Mouse (Mus musculus) forebrain, embryonic 10.5 days (tissue): ENCODE measurements at regions not wholly inside any gene's neighbourhood (a gene's known extent, or its start where the extent isn't known, plus 50 kb on each side); places are given as distances from the start of the nearest gene placed in this dataset.
A peak's percentile ranks its signal among the peaks of the same experiment; 100 is the strongest.

ENCODE experiments used
- DNase-seq: peaks from one replicate; pipeline ENCODE4 v3.0.0-alpha.2; 2017; ENCODE audit warnings: low spot score; ENCODE audit errors: extremely low spot score
- H3K27ac ChIP-seq: fragments of 300-500 bp; sonication (generic); 2 replicates; pipeline ENCODE4 v1.5.1; 2016; ENCODE audit warnings: mild to moderate bottlenecking
- H3K27me3 ChIP-seq: fragments of 300-500 bp; sonication (generic); 2 replicates; pipeline ENCODE4 v1.6.1; 2016; ENCODE audit warnings: mild to moderate bottlenecking; ENCODE audit not compliant: poor library complexity, severe bottlenecking
- H3K36me3 ChIP-seq: fragments of 300-500 bp; sonication (generic); replicated peaks from 2 replicates; pipeline ENCODE4 v1.6.1; 2016; ENCODE audit warnings: mild to moderate bottlenecking, moderate library complexity
- H3K4me1 ChIP-seq: fragments of 300-500 bp; sonication (generic); 2 replicates; pipeline ENCODE4 v1.6.1; 2016
- H3K4me3 ChIP-seq: fragments of 300-500 bp; sonication (generic); 2 replicates; pipeline ENCODE4 v1.5.1; 2016; ENCODE audit warnings: mild to moderate bottlenecking, moderate library complexity
- H3K9me3 ChIP-seq: fragments of 300-500 bp; sonication (generic); 2 replicates; pipeline ENCODE4 v1.6.1; 2016; ENCODE audit warnings: mild to moderate bottlenecking, moderate library complexity
- WGBS: fragments of 180-500 bp; shearing (Covaris S2); methylation state at CpG from one replicate; pipeline ENCODE4 v1.1.7; 2016; 5-methylcytosine and 5-hydroxymethylcytosine counted together

GRCm38 (mm10) chr5:99845565-99846255, 60.3 kb upstream of the Vamp9 start:
- H3K9me3 ChIP-seq = no peaks in the 10 kb centered on the region
- H3K27ac ChIP-seq = peak overlapping the region; percentile 63; the same call in 1 of the 2 replicates
- no peak for DNase-seq
- WGBS = 82% methylated on average over 11 of the region's 11 CpGs
- no peaks in the 10 kb centered on the region for H3K36me3 ChIP-seq
- H3K4me3 ChIP-seq = no peak overlapping the region
- H3K4me1 ChIP-seq = peaks cover 8% of the 10 kb centered on the region
- no peaks in the 10 kb centered on the region for H3K27me3 ChIP-seq

DNA sequence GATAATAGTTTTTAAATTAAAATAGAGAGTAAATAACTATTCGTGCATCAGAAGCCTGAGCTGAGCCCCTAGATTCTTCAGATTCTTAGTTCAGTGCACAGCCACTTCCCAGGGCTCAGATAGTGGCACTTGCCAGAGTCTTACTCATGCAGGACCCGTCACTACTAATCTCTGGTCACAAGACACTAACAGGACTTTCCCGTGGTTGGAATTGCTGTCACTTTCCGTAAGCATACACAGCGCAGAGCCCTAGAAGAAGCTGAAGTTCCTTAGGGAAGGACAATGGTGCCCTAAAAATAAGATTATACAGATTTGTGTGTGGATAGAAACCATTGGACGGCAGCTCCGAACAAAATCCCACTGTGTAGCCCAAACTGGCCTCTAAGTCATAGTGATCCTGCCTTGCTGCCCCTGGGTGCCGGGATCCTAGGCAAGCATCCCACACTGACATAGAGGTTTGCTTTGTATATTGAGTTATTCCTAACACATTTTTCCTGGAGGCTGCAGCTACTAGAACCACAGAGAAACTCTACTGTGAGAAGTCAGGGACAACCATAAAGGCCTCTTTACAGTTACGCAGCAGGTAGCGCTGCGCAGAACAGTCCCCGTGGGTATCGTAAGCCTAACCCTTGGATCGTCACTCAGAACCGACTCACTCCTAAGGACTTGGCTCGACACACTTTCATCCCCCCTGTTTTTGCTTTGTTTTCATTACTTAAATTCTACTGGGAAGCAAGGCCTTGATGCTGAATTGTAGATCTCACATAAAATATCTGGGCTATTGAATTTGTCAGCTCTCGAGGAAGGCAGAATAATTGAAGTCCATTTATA, 57.7 kb upstream of the Vamp9 start:
- H3K36me3 ChIP-seq = no peaks in the 10 kb centered on the region
- DNase-seq = no peak
- 91% methylated on average over 17 of the region's 17 CpGs for WGBS
- H3K27me3 ChIP-seq = no peaks in the 10 kb centered on the region
- peaks cover 8% of the 10 kb centered on the region for H3K4me1 ChIP-seq
- H3K9me3 ChIP-seq = no peaks in the 10 kb centered on the region
- H3K27ac ChIP-seq = no peak overlapping the region
- H3K4me3 ChIP-seq = no peak overlapping the region

DNA sequence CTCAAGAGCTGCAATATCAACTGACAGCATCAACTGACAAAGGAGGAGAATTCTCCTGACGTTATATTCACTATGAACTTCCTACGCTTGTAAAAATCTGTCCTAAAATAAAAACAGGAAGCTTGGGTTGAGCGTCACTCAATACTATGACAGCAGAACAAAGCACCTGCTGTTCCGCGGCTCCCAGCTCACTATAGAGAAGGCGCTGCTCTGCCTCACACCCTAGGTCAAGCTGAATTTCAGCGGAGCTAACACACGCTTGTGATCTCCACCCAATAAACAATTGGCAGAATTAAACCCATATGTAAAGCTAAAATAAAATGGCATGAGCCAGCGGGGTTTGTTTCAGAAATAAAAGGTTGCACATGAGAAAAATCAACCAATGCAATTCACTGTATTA, 57.1 kb upstream of the Vamp9 start:
- no peaks in the 10 kb centered on the region for H3K36me3 ChIP-seq
- no peak for DNase-seq
- H3K27ac ChIP-seq = no peak overlapping the region
- no peak overlapping the region for H3K4me3 ChIP-seq
- no peaks in the 10 kb centered on the region for H3K9me3 ChIP-seq
- WGBS = 77% methylated on average over 9 of the region's 9 CpGs
- no peaks in the 10 kb centered on the region for H3K27me3 ChIP-seq
- H3K4me1 ChIP-seq = peaks cover 8% of the 10 kb centered on the region

- Histone ChIP-seq H3K4me3 (no peak overlapping the region), H3K4me1 (peaks cover 14% of the 10 kb centered on the region), H3K36me3 (no peaks in the 10 kb centered on the region), H3K27me3 (peaks cover 6% of the 10 kb centered on the region; the same call in 1 of the 2 replicates), H3K9me3 (no peaks in the 10 kb centered on the region), H3K27ac (no peak overlapping the region)
- DNase-seq = no peak
- WGBS = 92% methylated on average over 4 of the region's 4 CpGs
Measured at GRCm38 (mm10) chr5:99852316-99852715, 53.7 kb upstream of the Vamp9 start.
